Mouse (Mus musculus) bone marrow, adult 2 months (tissue): ENCODE measurements around the gene Gorab.

Experiments used
- CTCF ChIP-seq: fragments of 200-500 bp; IDR thresholded peaks from 2 replicates; pipeline ENCODE4 v1.5.1; 2011; ENCODE audit warnings: low read length, control low read depth; ENCODE audit not compliant: control insufficient read depth, insufficient read depth
- POLR2A ChIP-seq: fragments of 200-500 bp; IDR thresholded peaks from 2 replicates; pipeline ENCODE4 v1.6.1; 2011; ENCODE audit warnings: low read depth, mild to moderate bottlenecking, control low read depth, low read length, borderline replicate concordance; ENCODE audit not compliant: control insufficient read depth

- TF ChIP-seq CTCF: no peak
- TF ChIP-seq POLR2A: no peak
Observed at GRCm38 (mm10) chr1:163443832-163444231, 40.4 kb upstream of the Gorab start.
